Mouse (Mus musculus) liver, embryonic 13.5 days (tissue): ENCODE results near the gene Prcd. TPM values are rescaled to one million over a fixed set of nuclear protein-coding genes. Genes with fewer than 3 reads are reported as not detected.
"Not testable (repeated sequence)": the region's sequence is repeated elsewhere in the genome, so short reads cannot be mapped to it uniquely, and the experiment has no call there.

Experiments
- ATAC-seq: fragments of 200-750 bp; cut with Nextera tagmentation; 2 replicates; pipeline ENCODE4 v1.8.0; 2017; ENCODE audit warnings: low read depth, mild to moderate bottlenecking, moderate number of reproducible peaks, moderate library complexity
- DNase-seq: peaks from one replicate; pipeline ENCODE4 v3.0.0; 2022
- H3K27ac ChIP-seq: fragments of 300-500 bp; sonication (generic); 2 replicates; pipeline ENCODE4 v1.5.1; 2015; ENCODE audit warnings: moderate library complexity, mild to moderate bottlenecking, inconsistent platforms
- H3K27me3 ChIP-seq: fragments of 300-500 bp; sonication (generic); 2 replicates; pipeline ENCODE4 v1.6.1; 2015; ENCODE audit warnings: mild to moderate bottlenecking, inconsistent platforms
- H3K36me3 ChIP-seq: fragments of 300-500 bp; sonication (generic); 2 replicates; pipeline ENCODE4 v1.6.1; 2015; ENCODE audit warnings: mild to moderate bottlenecking, inconsistent platforms
- H3K4me1 ChIP-seq: fragments of 300-500 bp; sonication (generic); replicated peaks from 2 replicates; pipeline ENCODE4 v1.6.1; 2015; ENCODE audit warnings: inconsistent platforms
- H3K4me2 ChIP-seq: fragments of 300-500 bp; sonication (generic); 2 replicates; pipeline ENCODE4 v1.6.1; 2015; ENCODE audit warnings: inconsistent platforms, mild to moderate bottlenecking, moderate library complexity
- H3K4me3 ChIP-seq: fragments of 300-500 bp; sonication (generic); replicated peaks from 2 replicates; pipeline ENCODE4 v1.5.1; 2015; ENCODE audit warnings: mild to moderate bottlenecking, inconsistent platforms
- H3K9ac ChIP-seq: fragments of 300-500 bp; sonication (generic); 2 replicates; pipeline ENCODE4 v1.6.1; 2015; ENCODE audit warnings: mild to moderate bottlenecking, inconsistent platforms
- H3K9me3 ChIP-seq: fragments of 300-500 bp; sonication (generic); replicated peaks from 2 replicates; pipeline ENCODE4 v1.6.1; 2016; ENCODE audit warnings: inconsistent platforms
- WGBS: fragments of 180-500 bp; shearing (Covaris S2); methylation state at CpG from one replicate; pipeline ENCODE4 v1.1.7; 2015; ENCODE audit not compliant: insufficient replicate concordance; 5-methylcytosine and 5-hydroxymethylcytosine counted together
- polyA plus RNA-seq: library from polyadenylated mRNA; unstranded; fragments of >200 nt; fragmentation: Nextera tagmentation; extraction: Ambion mirVana; gene quantifications from 2 replicates; pipeline ENCODE4 v1.2.1, GENCODE M21; 2015

Gene Prcd
- polyA plus RNA-seq, 1 experiment from 2014 or later: 0.33 TPM

DNA sequence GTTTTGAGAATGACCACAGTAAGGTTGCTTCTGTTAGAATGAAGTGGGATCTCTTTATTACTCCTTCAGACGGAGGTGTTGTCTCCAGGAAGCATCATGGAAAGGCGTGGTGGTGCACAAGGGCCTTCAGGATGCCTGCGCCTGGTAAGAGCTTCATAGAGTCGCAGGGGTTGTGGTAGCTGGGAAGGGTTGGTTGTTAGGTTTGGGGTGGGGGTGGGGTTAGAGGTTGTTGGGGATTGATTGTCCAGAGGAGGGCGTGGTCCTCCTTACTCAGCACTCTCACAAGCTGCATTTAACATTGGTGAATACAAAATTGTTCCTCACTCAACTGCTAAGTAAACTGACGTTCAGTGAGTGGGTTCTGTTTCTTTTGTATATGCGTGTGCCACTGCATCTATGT is 19.3 kb downstream of the Prcd start:
- Histone ChIP-seq H3K9ac (peak overlapping the region; percentile 92), H3K4me3 (peak overlapping the region; percentile 83), H3K36me3 (peaks cover 51% of the 10 kb centered on the region), H3K4me1 (peaks cover 61% of the 10 kb centered on the region), H3K4me2 (peak overlapping the region; percentile 84), H3K27ac (peak overlapping the region; percentile 80), H3K27me3 (0 out of 2 replicates have a peak, but pooled peaks cover 4% of the 10 kb centered on the region), H3K9me3 (no peaks in the 10 kb centered on the region)
- DNase-seq (peak; percentile 21), ATAC-seq (no peak)
- 10% methylated on average over 7 of the region's 7 CpGs for WGBS

DNA sequence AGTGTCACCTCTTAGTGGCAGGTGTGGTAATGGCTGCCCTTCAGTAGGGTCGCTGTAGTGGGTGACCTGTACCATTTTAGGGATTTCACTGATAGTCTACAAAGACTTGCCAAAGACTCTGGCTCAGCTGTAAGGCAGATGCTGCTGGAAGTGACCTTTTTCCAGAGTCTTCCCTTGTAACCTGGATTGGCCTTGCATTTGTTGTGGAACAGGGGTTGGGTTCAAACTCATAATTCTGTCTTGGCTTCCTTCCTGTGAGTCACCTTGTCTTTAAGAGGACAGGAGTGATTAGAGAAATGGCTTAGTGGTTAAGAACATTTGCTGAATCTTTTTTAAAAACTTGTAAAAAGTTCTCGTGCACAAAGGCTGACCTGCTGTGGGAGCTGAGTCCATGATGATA is 20.1 kb downstream of the Prcd start:
- peak overlapping the region; percentile 80 for H3K27ac ChIP-seq
- peaks cover 59% of the 10 kb centered on the region for H3K36me3 ChIP-seq
- H3K9me3 ChIP-seq: no peaks in the 10 kb centered on the region
- peak overlapping the region; percentile 84 for H3K4me2 ChIP-seq
- H3K4me3 ChIP-seq: peak overlapping the region; percentile 83
- ATAC-seq (no peak), DNase-seq (no peak)
- H3K9ac ChIP-seq: peak overlapping the region; percentile 92
- H3K4me1 ChIP-seq: peaks cover 61% of the 10 kb centered on the region
- WGBS: 75% methylated on average over 2 of the region's 2 CpGs
- H3K27me3 ChIP-seq: 0 out of 2 replicates have a peak, but pooled peaks cover 4% of the 10 kb centered on the region

DNA sequence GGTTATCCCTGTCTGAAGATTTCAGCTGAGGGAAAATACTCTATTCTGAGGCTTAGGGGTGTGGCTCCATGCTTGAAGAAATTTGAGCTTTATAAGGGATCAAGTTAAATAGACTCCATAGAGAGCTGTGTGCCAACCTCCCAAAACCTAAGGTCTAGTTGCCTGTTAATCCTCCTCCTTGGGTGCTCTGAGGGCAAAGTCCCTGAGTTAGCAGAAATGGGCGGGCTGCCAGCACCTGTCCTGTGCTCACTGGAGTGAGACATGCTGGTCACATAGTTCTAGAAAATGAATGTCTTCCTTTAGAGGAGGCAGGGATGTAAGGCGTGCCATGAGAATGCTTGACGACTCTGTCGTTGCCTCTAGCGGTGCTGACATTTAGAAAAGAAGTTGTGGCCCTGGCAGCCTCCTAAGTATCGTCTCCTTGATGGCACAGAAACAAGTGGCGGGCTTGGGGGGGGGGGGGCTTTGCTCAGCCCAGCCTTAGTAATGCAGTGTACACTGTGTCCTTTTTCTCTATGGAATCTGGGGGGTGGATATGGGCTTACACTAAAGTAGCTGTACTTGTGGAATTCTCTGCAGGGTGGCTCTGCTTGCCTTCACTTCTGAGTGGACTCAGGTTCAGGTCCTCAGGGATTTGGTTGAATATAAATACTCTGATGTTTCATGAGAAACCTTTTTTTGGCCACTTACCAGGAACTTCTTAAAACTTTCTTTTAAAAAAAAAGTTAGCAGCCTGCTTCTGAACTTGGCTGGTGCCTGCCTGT is 21.5 kb downstream of the Prcd start:
- ATAC-seq: no peak
- no peak overlapping the region for H3K9ac ChIP-seq
- 0 out of 2 replicates have a peak overlapping the region, but pooled peaks have one; percentile 2 for H3K27ac ChIP-seq

DNA sequence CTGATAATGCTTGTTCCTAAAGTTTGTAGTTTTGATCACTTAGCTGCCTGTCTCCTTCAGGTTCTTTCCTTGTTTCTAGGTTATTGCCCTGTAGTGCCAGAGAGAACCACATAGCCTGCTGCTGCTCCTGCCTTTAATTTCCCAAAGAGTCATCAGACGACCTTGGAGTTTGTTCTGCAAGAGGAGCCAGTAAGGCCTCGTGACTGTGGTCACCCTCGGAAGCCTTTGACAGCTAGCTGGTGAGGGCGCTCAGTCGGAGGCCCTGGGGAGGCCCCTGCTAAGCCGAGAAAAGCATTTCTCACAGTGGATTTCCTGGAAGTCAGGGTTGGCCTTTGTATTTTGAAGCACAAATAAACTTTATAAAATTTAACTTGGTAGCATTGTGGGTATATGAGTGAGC is 22.1 kb downstream of the Prcd start:
- Histone ChIP-seq H3K36me3 (peaks cover 69% of the 10 kb centered on the region), H3K4me1 (peaks cover 42% of the 10 kb centered on the region)
- H3K27ac ChIP-seq, H3K9me3 ChIP-seq, ATAC-seq, H3K27me3 ChIP-seq, H3K4me2 ChIP-seq, H3K9ac ChIP-seq, H3K4me3 ChIP-seq, DNase-seq: not testable (repeated sequence)
- WGBS: 65% methylated on average over 6 of the region's 6 CpGs

More for the DNA sequence above, 21.5 kb downstream of the Prcd start:
- Histone ChIP-seq H3K27me3 (no peaks in the 10 kb centered on the region), H3K4me1 (peaks cover 48% of the 10 kb centered on the region), H3K36me3 (peaks cover 69% of the 10 kb centered on the region), H3K9me3 (no peaks in the 10 kb centered on the region), H3K4me3 (no peak overlapping the region), H3K4me2 (no peak overlapping the region)
- DNase-seq: no peak
- 81% methylated on average over 7 of the region's 7 CpGs for WGBS

DNA sequence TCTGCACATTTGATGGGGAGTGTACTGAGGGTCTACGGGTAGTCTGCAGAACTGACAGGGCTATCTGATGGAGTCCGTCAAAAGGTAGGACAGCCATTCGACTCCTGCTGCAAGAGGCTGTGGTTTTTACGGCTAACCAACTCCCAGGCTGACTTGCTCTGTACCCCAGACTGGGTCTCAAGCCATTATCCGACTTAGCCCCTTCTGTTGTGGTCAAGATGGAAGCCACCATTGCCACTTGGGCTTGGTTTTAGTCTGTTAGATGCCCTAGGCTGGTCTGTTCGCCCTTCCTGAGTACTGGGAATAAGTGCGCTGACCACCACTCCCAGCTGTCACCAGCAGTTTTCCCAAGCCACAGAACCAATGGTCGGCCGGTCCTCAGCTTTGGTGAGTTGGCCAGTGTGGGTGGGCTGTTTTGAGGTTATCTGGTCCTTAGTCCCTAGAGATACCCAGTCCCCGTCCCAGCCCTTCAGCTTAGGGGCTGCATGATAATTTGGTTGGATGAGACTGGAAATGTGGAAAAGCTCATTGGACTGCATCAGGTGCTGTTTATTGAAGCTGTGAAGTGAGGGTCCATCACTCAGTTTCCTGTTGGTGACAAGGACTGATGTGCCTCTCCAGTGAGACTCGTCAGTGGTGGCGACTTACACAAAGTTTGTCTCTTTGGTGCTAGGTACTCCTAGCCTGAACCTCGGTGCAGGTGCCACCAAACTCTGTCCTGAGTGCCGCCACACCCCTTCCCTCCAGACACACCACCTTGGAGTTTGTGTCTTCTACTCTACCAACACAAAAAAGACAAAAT is 23.0 kb downstream of the Prcd start:
- Histone ChIP-seq H3K4me2 (no peak overlapping the region), H3K4me1 (peaks cover 33% of the 10 kb centered on the region), H3K27ac (peak overlapping the region; percentile 32; the same call in 1 of the 2 replicates), H3K9me3 (no peaks in the 10 kb centered on the region), H3K4me3 (no peak overlapping the region), H3K27me3 (no peaks in the 10 kb centered on the region), H3K36me3 (peaks cover 72% of the 10 kb centered on the region), H3K9ac (no peak overlapping the region)
- ATAC-seq (no peak), DNase-seq (no peak)
- 74% methylated on average over 14 of the region's 14 CpGs for WGBS

DNA sequence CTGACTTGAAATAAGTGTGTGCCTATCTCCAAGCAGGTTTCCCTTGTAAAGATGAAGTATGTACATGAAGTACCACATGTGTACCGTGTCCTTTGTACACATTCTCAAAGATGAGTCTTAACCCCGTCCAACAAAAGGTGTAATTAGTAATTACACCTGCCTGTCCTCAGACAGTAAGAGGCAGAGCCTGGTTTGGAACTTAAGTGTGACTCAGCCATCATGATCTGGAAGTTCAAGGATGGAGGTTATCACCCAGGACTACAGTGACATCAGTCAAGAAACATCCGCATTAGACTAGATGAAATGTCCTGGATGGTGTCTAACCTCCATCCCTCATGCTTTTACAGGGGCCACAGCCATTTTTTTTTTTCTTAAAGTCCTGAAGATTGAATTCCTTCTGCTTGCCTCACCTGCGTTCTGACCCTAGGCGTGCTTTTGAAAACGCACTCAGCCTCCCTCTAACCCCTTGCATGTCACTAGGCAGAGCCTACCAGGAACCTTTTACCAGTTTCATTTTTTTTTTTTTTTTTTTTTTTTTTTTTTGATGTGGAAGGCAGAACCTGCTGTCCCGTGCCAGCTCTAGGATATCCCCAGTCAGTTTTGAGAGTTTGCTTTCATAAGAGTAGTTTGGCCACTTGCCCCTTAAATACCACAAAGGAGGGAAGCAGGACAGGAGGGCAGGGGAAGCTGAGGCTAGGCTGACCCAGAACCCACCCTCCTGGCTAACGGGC is 24.5 kb downstream of the Prcd start:
- Histone ChIP-seq H3K27me3 (no peaks in the 10 kb centered on the region), H3K4me1 (peaks cover 31% of the 10 kb centered on the region), H3K9ac (no peak overlapping the region), H3K9me3 (no peaks in the 10 kb centered on the region), H3K36me3 (peaks cover 72% of the 10 kb centered on the region), H3K27ac (no peak overlapping the region), H3K4me2 (no peak overlapping the region), H3K4me3 (no peak overlapping the region)
- 72% methylated on average over 8 of the region's 8 CpGs for WGBS
- ATAC-seq (no peak), DNase-seq (no peak)

DNA sequence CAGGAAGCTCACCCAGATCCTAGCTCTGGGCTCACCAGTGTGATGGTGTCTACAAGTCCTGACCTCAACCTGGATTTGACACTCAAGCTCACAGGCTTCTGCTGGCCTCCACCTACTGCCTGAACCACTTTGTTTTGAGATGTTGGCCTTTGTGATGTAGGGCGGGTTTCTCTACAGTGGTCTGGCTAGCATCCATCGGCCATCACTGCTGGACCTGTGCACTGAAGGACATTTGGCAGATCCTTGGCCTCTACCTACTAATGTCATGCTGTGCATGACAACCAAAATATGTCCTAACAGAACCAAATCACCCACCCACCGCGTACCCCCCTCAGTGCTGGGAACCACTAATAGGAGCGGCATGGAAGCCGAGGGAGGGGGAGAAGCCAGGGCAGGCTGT is 25.8 kb downstream of the Prcd start:
- H3K9me3 ChIP-seq: no peaks in the 10 kb centered on the region
- ATAC-seq (no peak), DNase-seq (no peak)
- no peaks in the 10 kb centered on the region for H3K27me3 ChIP-seq
- no peak overlapping the region for H3K9ac ChIP-seq
- peaks cover 19% of the 10 kb centered on the region for H3K4me1 ChIP-seq
- H3K36me3 ChIP-seq: peaks cover 59% of the 10 kb centered on the region
- H3K4me3 ChIP-seq: no peak overlapping the region
- no peak overlapping the region for H3K27ac ChIP-seq
- 81% methylated on average over 6 of the region's 6 CpGs for WGBS
- H3K4me2 ChIP-seq: no peak overlapping the region

DNA sequence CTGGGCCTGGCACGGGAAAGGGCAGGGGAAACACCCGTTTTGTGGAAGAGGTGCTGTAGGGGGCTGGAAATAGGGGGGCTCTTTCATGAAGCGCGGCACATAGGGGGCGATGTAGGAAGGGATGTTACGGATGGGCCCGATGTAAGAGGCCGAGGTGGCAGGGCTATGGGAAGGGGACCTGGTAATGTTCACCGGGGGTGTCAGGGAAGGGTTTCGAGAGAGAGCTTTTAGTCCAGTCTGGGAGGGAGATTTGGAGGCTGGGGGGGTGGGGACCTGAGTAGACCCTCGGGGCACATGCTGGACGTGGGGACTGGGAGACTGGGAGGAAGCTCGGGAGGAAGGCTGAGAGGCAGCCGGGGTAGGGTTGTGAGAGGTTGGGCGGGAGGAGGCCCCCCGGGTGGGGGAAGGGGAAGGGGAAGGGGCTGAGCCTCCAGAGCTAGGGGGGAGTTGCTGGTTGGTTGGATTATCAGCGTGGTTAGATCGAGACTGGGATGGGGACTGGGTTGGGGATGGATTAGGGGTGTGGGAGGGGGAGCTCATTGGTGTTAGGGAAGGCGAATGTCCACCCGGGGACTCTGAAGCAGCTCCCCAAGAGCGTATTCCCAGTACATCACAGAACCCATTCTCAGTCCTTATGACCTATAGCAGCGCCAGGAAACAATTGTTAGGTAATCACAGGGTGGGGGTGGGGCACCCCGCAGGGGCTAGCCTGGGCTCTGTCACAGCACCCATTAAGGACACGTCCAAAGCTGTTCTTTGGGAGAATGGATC is 27.2 kb downstream of the Prcd start:
- H3K9ac ChIP-seq: no peak overlapping the region

DNA sequence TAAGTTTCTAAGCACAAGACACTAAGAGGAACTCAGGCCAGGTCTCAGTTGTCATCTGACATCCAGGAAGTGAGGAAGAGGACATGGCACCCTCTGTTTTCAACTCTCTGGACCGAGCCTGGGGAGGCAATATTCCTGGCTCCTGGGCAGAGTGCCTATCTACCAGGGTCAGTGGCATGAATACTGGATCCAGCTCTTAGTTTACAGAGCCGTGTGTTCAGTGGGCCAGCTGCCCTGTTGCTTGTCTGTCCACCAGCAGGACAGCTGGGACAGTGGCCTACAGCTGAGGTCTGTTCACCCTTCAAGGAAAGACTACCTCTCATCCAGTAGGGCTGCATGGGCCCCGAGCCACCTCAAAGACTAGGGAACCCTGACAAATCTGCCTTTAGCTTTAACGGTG is 27.8 kb downstream of the Prcd start:
- Histone ChIP-seq H3K4me1 (peaks cover 8% of the 10 kb centered on the region; the same call in 1 of the 2 replicates), H3K9ac (no peak overlapping the region), H3K9me3 (no peaks in the 10 kb centered on the region), H3K4me3 (no peak overlapping the region), H3K27me3 (no peaks in the 10 kb centered on the region), H3K36me3 (peaks cover 39% of the 10 kb centered on the region), H3K27ac (no peak overlapping the region), H3K4me2 (no peak overlapping the region)
- DNase-seq: no peak
- ATAC-seq: no peak
- 70% methylated on average over 4 of the region's 4 CpGs for WGBS

More for the DNA sequence above, 27.2 kb downstream of the Prcd start:
- Histone ChIP-seq H3K27me3 (no peaks in the 10 kb centered on the region), H3K36me3 (peaks cover 45% of the 10 kb centered on the region), H3K4me2 (no peak overlapping the region), H3K4me3 (no peak overlapping the region), H3K27ac (no peak overlapping the region), H3K9me3 (no peaks in the 10 kb centered on the region), H3K4me1 (peaks cover 8% of the 10 kb centered on the region; the same call in 1 of the 2 replicates)
- no peak for DNase-seq
- 67% methylated on average over 24 of the region's 24 CpGs for WGBS
- no peak for ATAC-seq

DNA sequence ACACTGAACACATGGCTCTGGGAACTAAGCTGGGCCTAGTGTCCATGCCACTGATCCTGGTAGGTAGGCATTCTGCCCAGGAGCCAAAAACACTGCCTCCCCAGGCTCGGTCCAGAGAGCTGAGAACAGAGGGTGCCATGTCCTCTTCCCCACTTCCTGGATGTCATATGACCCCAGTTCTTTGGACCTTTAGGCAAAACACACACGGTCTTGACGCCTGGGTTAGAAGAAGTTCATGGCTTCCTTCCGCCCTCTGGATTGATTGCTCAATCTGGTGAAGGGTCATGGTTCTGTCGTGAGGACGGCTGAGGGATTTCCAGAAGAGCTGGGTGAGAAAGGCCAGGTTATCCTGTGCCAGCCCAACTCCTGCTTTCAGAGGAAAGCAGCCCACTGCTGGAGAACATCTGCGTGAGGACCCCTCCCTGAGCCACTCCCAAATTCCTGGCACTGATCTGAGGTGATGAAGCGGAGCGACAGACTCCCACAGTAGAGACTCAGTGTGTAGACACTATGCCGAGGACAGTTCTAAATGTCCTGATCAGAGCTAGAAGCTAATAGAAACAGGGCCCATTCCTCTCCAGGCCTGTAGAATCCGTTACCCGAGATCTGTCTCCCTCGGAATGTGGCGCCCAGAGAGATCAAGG is 29.3 kb downstream of the Prcd start:
- H3K4me1 ChIP-seq: peaks cover 8% of the 10 kb centered on the region; the same call in 1 of the 2 replicates
- no peak for DNase-seq
- no peaks in the 10 kb centered on the region for H3K27me3 ChIP-seq
- H3K9me3 ChIP-seq: no peaks in the 10 kb centered on the region
- H3K9ac ChIP-seq: no peak overlapping the region
- H3K27ac ChIP-seq: peak overlapping the region; percentile 3; the same call in 1 of the 2 replicates
- H3K4me2 ChIP-seq: no peak overlapping the region
- ATAC-seq: no peak
- H3K4me3 ChIP-seq: no peak overlapping the region
- 65% methylated on average over 14 of the region's 14 CpGs for whole genome bisulfite sequencing
- H3K36me3 ChIP-seq: peaks cover 24% of the 10 kb centered on the region
